Mouse (Mus musculus): ENCODE measurements around the gene Klk1b1. TPM values are rescaled to one million over a fixed set of nuclear protein-coding genes. Genes with fewer than 3 reads are reported as not detected.

Klk1b1 gene
- total and polyA plus RNA-seq, 3 experiments: not detected

DNA sequence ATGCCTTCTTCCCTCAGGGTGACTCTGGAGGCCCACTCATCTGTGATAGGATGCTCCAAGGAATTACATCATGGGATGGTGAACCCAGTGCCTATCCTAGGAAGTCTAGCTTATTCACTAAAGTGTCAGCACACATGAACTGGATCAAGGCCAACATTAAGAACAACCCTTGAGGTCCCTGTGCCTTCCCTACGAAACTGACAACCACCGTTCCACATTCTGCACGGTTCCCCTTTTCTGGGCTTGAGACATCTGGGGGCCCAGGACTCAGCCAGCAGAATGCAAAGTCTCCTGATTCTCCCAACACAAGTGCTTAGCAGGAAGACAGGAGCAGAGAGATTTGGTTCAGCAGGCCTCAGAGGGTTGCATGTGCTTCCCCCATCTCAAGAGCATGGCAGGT lies 46.0 kb upstream of the Klk1b1 start:
- H3K4me3 ChIP-seq (ENCODE audit: control insufficient read depth in 1 of 2, insufficient read depth in 1 of 2, low read depth in 2 of 2, low read length in 2 of 2): no peak overlapping the region
- no peak overlapping the region for H3K9ac ChIP-seq (ENCODE audit: control insufficient read depth, low read depth, low read length, poor library complexity, severe bottlenecking)
- no peaks in the 10 kb centered on the region for H3K79me2 ChIP-seq (ENCODE audit: control insufficient read depth, insufficient read depth, low read length, poor library complexity)
- H3K9me3 ChIP-seq (replicated peaks; ENCODE audit: insufficient read depth, low read length): no peaks in the 10 kb centered on the region
- no peaks in the 10 kb centered on the region for H3K27me3 ChIP-seq (ENCODE audit: control insufficient read depth in 1 of 2, insufficient read depth in 2 of 2, low read length in 2 of 2)
- no peak for TF ChIP-seq ZKSCAN1 (IDR thresholded peaks at IDR 0.05; ENCODE audit: low read depth, low read length)
- TF ChIP-seq MYC (IDR thresholded peaks at IDR 0.05; ENCODE audit: low read depth, low read length): no peak
- no peak for TF ChIP-seq MAX (IDR thresholded peaks at IDR 0.05; ENCODE audit: low read length)
- no peak for TF ChIP-seq CHD2 (IDR thresholded peaks at IDR 0.05; ENCODE audit: low read length)
- no peak for TF ChIP-seq SIN3A (IDR thresholded peaks at IDR 0.05; ENCODE audit: low read length)
- TF ChIP-seq GABPA (IDR thresholded peaks at IDR 0.05; ENCODE audit: low read depth, low read length): no peak
- TF ChIP-seq TAL1 (IDR thresholded peaks at IDR 0.05; ENCODE audit: low read length): no peak
- no peak for TF ChIP-seq E2F4 (IDR thresholded peaks at IDR 0.05; ENCODE audit: borderline replicate concordance, low read depth, low read length)
- TF ChIP-seq ETS1 (IDR thresholded peaks at IDR 0.05; ENCODE audit: low read depth, low read length): no peak
- TF ChIP-seq EP300 (IDR thresholded peaks at IDR 0.05; ENCODE audit: low read depth in 1 of 2, low read length in 2 of 2): no peak
- TF ChIP-seq ELF1 (IDR thresholded peaks at IDR 0.05; ENCODE audit: low read depth, low read length): no peak
- no peak for TF ChIP-seq JUND (IDR thresholded peaks at IDR 0.05; ENCODE audit: low read depth, low read length)
- no peak for TF ChIP-seq BHLHE40 (IDR thresholded peaks at IDR 0.05; ENCODE audit: borderline replicate concordance, low read depth, low read length)
- TF ChIP-seq UBTF (IDR thresholded peaks at IDR 0.05; ENCODE audit: borderline replicate concordance, insufficient read depth, low read depth, low read length): no peak
- TF ChIP-seq USF2 (IDR thresholded peaks at IDR 0.05; ENCODE audit: borderline replicate concordance in 1 of 2, insufficient read depth in 1 of 2, low read depth in 1 of 2, low read length in 2 of 2): no peak
- no peak for TF ChIP-seq USF1 (IDR thresholded peaks at IDR 0.05; ENCODE audit: low read depth, low read length)
- H3K27ac ChIP-seq (ENCODE audit: control insufficient read depth, low read depth, low read length): no peak overlapping the region
- H3K36me3 ChIP-seq (ENCODE audit: control insufficient read depth in 1 of 2, insufficient read depth in 2 of 2, low read length in 2 of 2): no peaks in the 10 kb centered on the region
- no peaks in the 10 kb centered on the region for H3K4me1 ChIP-seq (ENCODE audit: control insufficient read depth in 1 of 2, insufficient read depth in 2 of 2, low read length in 2 of 2)
- DNase-seq (ENCODE audit: low read depth, low spot score): no peak

- Histone ChIP-seq H3K9ac (ENCODE audit: control insufficient read depth, low read depth, low read length, poor library complexity, severe bottlenecking) (no peak overlapping the region), H3K4me1 (ENCODE audit: control insufficient read depth in 1 of 2, insufficient read depth in 2 of 2, low read length in 2 of 2) (no peaks in the 10 kb centered on the region), H3K9me3 (replicated peaks; ENCODE audit: insufficient read depth, low read length) (no peaks in the 10 kb centered on the region), H3K79me2 (ENCODE audit: control insufficient read depth, insufficient read depth, low read length, poor library complexity) (no peaks in the 10 kb centered on the region), H3K4me3 (ENCODE audit: control insufficient read depth in 1 of 2, insufficient read depth in 1 of 2, low read depth in 2 of 2, low read length in 2 of 2) (no peak overlapping the region), H3K36me3 (ENCODE audit: control insufficient read depth in 1 of 2, insufficient read depth in 2 of 2, low read length in 2 of 2) (no peaks in the 10 kb centered on the region), H3K27me3 (ENCODE audit: control insufficient read depth in 1 of 2, insufficient read depth in 2 of 2, low read length in 2 of 2) (no peaks in the 10 kb centered on the region), H3K27ac (ENCODE audit: control insufficient read depth, low read depth, low read length) (no peak overlapping the region)
- TF ChIP-seq RCOR1 (IDR thresholded peaks at IDR 0.05; ENCODE audit: low read depth, low read length) (no peak), TBP (IDR thresholded peaks at IDR 0.05; ENCODE audit: low read depth, low read length) (no peak), ZNF384 (IDR thresholded peaks at IDR 0.05; ENCODE audit: low read depth, low read length) (no peak), BHLHE40 (IDR thresholded peaks at IDR 0.05; ENCODE audit: borderline replicate concordance, low read depth, low read length) (no peak), JUND (IDR thresholded peaks at IDR 0.05; ENCODE audit: low read depth, low read length) (no peak), RAD21 (IDR thresholded peaks at IDR 0.05; ENCODE audit: low read depth, low read length) (no peak), HCFC1 (IDR thresholded peaks at IDR 0.05; ENCODE audit: low read depth, low read length) (no peak), POLR2AphosphoS5 (IDR thresholded peaks at IDR 0.05; ENCODE audit: borderline replicate concordance, low read depth, low read length) (no peak), MYC (IDR thresholded peaks at IDR 0.05; ENCODE audit: low read depth, low read length) (no peak), SIN3A (IDR thresholded peaks at IDR 0.05; ENCODE audit: low read length) (no peak), TCF12 (IDR thresholded peaks at IDR 0.05; ENCODE audit: low read depth, low read length) (no peak), MAZ (IDR thresholded peaks at IDR 0.05; ENCODE audit: low read depth, low read length) (no peak), MYB (IDR thresholded peaks at IDR 0.05; ENCODE audit: low read depth, low read length) (no peak)
- DNase-seq (ENCODE audit: low read depth, low spot score): no peak
Measured at GRCm38 (mm10) chr7:43921087-43921486, 45.5 kb upstream of the Klk1b1 start.
